Mouse (Mus musculus) layer of hippocampus, postnatal 10 days (tissue): ENCODE measurements around the gene Zfp941. TPM values are rescaled to one million over a fixed set of nuclear protein-coding genes. Genes with fewer than 3 reads are reported as not detected.
A peak's percentile ranks its signal among the peaks of the same experiment; 100 is the strongest.

ENCODE experiments used
- DNase-seq, 2 experiments: peaks; one replicate each; pipeline ENCODE4 v3.0.0; 2021; ENCODE audit warnings: low spot score in 2 of 2
- long read RNA-seq: library from polyadenylated mRNA; stranded (forward); transcript quantifications from one replicate; pipeline ENCODE4 v2.0.0, GENCODE M21; 2023
- total RNA-seq, 2 experiments: library from RNA; stranded (reverse); gene quantifications; 2 replicates each; pipeline ENCODE4 v1.2.3; 2021

Zfp941 gene
- 1 to 10 TPM; 8.5 to 9.3 TPM for total RNA-seq
- long read RNA-seq, partial matches to known transcripts = 1 of 4 reads
- long read RNA-seq, other reads (novel, unspliced or antisense) = 1 of 4 reads

DNA sequence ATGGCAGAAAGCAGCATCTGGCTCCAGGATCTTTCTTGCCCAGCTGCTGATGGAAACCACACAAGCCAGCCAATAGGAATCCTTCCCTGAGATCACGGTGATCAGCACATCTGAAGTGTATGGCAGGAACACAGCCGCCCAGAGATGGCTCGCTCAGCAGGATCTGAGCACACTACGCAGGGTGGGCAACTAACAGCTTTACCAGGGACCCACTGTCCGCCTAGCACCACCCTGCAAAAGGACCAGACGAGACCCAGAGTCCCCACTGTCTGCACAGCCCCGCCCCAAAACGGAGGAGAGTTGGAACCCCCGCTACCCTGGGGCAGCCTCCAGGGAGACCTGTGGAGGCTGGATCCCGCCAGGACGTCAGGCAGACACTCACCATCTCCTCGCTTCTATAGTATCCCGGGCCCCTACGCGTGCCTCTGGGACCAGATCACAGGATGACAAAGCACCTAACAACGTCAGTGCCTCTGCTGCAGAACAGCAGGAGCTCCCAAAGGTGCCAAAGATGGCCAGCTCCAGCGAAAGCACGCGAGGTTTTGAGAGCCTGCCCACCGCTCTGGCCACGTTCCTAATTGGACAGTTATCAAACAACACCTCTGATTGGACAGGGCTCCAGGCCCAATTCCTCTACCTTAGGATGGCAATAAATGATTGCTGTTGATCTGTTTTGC is at the start of gene Zfp941:
Gene Zfp941, minus strand, starts transcription at position 526 of the 677 bp plus-strand sequence.
- peak; percentile 71 for DNase-seq

DNA sequence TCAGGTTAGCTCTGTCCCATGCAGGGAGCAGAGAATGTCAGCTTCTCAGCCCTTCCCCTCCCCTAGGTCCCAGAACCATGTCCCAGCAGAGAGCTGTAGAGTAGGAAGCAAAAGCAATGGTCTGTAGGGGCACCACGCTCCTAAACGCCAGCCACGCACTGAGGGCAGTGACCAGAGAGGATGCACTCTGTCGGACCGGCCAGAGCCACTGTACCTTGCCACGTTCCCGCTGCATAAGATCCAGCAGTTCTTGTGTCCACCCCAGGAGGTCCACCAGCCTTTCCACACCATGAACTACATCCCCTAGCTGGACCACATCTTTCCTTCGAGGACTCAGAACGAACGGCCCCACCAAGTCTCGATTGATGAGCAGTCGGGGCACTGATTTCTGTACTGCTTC is 42.8 kb upstream of the Zfp941 start:
- no peak for DNase-seq

DNA sequence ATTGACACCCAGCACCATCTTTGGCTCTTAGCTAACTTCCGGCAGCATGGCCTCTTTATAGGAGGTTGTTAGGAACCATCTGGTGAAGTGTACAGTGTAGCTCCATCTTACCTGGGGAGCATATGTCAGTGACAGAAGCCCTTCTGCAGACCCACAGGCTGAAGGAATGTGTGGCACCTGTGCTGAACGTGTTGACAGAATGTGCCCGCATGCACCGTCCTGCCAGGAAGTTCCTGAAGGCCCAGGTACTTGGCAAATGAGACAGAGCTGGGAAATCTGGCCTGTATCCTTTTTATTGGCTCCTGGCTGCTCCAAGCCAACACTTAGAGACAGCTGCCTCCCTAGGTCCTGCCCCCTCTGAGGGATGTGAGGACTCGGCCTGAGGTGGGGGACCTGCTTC is 38.8 kb upstream of the Zfp941 start:
- no peak for DNase-seq

DNA sequence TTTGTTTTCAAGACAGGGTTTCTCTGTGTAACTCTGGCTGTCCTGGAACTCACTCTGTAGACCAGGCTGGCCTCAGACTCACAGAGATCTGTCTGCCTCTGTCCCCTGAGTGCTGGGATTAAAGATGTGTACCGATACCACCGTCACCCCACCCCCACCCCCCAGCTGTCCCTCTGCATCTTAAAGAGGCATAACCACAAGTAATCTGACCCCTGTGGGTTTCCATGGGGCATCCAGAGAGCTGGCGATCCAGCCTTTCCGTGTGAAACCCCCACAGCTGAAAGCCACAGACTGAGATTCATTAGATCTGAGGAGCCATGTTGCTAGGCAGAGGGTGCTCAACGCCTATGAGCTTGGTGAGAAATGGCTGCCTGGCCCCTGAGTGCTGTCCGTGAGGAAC is 38.0 kb upstream of the Zfp941 start:
- DNase-seq = no peak

DNA sequence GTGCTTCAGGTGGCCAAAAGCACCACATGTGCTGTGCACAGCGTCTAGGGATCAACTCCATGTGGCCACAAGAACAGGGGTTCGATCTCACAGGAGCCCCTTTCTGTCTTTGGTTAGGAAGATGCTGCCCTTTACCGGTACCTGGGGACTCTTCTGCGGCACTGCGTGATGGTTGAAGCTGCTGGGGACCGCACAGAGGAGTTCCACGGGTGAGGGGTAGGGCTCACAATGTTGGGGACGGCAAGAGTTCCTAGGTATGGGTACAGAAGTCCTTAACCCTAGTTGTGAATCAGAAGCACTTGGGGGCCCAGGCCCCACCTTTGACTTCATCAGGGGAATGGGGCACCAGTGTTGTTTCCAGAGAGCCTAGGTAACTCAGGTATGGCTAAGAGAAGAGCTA is 36.8 kb upstream of the Zfp941 start:
- DNase-seq = no peak

DNA sequence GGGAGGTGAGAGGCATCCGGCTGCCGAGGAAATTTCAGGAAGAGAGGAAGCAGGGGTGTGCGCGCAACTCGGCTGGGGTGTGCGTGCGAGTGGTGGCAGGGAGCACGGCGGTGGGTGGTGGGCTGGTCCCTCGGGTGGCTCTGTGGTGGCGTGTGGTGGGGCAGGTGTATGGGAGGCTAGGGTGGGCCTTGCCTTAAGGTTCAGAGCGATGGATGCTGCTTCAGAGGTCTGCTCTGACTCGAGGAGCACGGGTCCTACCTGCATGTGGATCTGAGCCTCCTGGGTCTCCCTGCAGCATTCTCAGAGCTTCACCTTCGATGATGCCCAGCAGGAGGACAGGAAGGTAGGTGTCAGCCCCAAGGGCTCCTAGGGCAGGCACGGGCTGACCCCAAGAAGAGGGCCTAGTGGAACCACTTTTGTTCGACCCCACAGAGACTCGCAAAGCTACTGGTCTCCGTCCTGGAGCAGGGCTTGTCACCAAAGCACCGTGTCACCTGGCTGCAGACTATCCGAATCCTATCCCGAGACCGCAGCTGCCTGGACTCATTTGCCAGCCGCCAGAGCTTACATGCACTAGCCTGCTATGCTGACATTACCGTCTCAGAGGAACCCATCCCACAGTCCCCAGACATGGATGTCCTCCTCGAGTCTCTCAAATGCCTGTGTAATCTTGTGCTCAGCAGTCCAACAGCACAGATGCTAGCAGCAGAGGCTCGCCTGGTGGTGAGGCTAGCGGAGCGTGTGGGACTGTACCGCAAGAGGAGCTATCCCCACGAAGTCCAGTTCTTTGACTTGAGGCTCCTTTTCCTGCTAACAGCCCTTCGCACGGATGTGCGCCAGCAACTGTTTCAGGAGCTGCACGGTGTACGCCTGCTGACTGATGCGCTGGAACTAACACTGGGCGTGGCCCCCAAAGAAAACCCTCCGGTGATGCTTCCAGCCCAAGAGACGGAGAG is 35.9 kb upstream of the Zfp941 start, which contains the start of gene Bet1l:
Gene Bet1l, minus strand, starts transcription at position 28 of the 956 bp plus-strand sequence.
- DNase-seq = peak in 1 of 2 experiments; percentile 42

DNA sequence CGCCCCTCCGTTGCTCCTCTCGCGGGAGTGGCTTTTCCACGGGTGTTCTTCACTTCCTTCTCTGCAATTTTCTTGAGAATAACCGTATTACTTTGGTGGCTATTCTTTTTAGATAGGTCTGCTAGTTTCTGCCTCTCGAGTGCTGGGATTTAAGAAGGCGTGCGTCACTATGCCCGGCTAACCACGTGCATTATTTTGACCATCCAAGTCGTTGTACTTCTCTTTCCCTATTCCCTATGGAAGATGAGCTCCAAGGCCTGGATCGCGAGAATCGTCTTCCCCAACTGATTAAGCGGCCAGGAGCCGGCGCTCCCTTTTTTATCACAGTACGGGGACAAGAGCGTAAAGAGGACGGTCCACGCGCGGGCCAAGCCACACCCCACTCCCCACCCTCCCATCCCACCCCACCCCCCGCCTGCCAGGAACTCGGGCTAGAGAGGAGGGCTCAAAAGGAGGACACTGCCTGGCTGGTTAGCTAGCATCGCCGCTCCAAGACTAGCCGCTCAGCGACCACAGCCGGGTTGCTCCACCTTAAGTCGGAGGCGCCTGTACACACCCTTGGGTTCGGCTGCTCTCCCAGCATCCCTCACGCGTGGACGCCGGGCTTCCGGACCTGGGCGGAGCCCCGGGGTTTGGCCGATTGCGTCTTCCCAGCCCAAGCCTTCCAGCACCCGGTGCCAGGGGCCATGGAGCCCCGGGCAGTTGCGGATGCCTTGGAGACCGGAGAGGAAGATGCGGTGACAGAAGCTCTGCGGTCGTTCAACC is 35.0 kb upstream of the Zfp941 start, which contains the start of gene Ric8a:
Gene Ric8a, plus strand, starts transcription at position 173 of the 765 bp plus-strand sequence.
- peak; percentile 82 to 85 for DNase-seq

DNA sequence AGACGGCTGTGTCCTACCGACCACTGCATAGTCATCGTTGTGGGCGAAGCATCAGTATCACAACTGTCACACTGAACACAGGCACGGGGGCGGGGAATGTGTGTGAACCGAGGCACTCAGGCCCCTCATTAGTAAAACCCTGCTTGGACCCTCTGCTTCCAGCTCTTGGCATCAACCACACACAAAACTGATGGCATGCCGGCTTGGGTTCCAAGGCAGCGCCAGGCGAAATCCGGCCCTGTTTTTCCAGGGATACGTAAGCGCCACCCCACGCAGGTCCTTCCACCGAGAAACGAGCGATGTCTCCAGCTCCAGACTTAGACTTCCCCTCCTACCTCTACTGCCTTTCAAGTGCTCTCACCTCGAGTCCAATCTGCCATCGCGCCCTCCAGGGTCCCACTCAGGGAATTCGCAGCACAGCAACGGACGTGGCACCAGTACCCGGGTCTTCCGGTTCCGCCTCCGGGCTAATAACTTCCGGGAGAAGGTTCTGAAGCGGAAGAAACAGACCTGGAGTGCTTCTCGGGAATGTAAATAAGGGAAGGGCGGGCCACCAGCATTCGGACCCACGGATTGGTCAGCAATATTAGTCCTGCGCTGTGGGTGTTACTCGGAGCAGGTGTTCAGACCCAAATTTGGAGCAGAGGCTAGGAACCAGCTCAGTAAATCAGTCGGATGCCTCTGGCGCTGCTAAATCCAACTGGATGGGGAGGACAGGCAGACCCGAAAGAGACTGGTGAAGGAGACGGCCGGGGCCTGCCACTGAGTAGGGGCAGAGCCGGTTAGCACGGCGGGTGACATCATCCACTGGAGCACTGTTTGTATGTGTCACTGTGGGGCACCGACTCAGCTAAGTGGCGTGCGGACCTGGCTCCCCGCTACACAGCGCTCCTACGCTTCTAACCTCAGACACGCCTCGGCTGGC is 34.1 kb upstream of the Zfp941 start, which contains the start of gene Gm45785:
Gene Gm45785, minus strand, starts transcription at position 472 of the 925 bp plus-strand sequence.
- peak; percentile 72 to 76 for DNase-seq

DNA sequence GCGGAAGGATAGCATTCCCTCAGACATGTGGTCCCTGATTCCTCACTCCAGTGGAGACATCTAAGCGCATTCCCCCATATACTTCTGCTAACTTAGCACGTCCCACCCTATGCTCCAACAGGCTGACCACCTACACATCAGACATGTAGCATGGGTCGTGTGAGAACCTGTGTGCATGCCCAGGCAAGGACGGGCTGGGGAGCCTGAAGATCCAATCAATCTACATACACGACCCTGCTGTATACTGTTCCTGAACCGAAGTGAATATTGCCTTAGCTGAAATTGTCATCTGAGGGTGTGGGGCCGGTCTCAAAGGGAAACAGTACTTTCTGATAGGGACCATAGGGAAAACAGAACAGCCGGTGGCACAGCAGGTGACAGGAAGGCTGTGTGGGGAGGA is 33.2 kb upstream of the Zfp941 start:
- no peak for DNase-seq

DNA sequence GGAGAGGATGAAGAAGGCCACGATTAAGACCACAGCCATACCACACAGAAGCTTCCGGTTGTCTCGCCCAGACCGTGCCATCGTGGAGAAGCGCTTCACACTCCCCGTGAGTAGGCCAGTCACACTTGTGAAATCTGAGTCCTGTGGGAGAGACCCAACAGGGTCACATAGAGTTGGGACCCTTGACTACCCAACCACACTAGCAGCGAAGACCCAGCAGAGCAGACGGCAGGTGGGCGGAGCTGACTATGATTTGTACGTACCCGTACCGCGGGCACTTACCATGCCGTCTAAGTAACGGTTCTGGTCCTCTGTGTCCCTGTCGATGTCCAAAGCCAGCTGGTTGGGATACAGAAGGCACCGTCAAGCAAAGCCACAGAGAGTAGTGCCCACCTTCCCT is 32.5 kb upstream of the Zfp941 start:
- DNase-seq = no peak

DNA sequence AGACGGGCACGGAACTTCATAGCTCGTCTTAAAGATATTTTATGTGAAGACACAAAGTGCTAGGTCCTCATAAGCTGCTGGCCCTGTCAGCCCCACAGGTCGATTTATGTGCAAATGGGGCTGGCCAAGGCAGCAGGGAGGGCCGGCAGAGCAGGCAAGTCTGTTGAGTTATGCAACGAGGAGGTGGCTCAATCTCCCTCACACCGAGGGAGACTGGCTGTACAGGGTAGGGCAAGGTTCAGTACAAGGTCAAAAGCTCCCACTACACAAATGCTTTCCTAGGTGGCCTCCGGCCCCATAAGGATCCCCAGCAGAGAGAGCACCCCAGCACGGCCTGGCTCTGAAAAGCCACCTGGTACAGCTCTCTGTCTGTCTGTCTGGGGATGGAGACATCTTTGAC is 31.4 kb upstream of the Zfp941 start:
- DNase-seq = no peak

DNA sequence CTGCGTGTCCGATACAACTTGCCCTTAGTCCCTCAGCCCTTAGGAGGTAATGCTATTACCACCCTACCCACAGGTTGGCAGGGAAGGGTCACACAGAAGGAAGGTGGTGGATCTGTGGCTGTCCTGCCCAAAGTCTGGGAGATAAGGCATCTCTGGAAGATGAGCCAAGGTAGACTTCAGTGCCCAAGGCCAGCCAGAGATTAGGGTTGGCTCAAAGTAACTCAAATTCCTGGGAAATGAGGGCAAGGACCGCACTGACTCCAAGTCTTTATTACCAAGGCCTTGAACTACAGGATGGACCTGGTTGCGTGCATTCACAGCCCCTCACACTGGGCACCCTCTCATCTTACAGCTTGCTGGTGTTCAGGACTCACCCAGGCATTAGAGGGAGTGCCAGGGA is 29.9 kb upstream of the Zfp941 start:
- no peak for DNase-seq

DNA sequence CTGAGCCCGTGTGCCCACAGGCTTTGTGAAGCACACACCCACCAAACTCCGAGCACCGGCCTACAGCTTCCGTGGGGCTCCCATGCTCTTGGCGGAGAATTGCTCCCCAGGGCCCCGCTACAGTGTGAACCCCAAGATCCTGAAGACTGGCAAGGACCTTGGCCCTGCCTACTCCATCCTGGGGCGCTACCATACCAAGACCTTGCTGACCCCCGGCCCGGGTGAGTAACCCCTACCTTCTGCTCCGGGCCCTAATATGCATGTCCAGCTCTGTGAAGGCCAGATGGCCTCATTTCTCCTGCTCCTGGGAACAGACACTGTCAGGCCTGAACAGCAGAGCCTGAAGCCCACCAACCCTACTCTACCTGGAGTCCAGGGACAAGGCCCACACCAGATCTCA is 26.6 kb upstream of the Zfp941 start:
- no peak for DNase-seq

DNA sequence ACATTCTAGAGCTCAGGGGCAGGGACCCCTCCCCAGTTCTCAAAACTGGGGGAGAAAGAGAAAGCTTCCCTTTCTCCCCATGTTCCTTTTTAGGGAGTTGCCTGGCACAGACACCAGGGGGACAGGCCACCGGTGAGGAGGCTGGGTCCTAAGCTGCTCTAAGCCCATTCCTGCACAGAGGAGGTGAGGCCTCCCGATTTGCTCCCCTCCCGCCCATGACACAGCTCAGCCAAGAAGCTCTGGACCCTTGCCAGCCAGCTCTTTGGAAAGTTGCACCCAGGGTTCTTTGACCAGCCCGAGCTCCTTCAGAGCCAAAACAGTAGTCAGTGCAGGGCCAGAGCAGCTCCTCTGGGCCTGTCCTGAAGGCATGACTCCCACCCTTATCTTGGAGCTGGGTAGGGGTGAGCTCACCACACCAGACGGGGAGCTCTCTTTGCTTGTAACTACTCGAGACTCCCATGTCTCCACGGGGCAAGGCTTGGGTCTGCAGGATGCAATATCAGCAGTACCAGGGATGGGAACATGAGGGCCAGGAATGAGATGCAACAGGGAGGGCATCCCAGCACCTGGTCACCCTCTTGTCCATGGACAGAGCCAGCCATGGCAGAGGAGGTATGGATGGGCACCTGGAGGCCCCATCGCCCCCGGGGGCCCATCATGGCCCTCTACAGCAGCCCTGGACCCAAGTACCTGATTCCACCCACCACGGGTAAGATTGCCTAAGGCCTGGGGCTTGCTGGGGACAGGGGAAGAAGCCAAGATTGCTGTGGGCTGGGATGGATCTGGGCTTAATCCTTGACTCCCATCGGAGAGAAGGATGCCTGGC is 26.0 kb upstream of the Zfp941 start, which contains the start of gene Odf3:
Gene Odf3, plus strand, starts transcription at position 51 of the 826 bp plus-strand sequence.
- peak in 1 of 2 experiments; percentile 63 for DNase-seq

DNA sequence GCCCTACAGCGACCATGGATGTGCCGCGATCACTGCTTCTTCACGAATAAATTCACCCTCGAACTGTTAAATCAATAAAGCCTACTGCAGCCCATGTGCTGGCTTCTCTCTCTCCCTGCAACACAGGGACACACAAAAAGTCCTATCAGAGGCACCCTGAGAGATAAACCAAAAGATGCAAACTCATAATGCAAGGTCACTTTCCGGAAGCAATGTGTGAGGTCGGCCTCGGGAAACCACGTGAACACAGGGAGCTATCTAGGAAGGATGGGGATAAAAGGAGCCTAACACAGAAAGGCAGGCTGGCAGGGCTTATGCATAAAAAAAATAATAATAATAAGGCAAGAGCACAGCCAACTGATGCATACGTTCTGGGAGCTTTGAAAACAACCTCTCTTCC is 24.7 kb upstream of the Zfp941 start:
- no peak for DNase-seq

DNA sequence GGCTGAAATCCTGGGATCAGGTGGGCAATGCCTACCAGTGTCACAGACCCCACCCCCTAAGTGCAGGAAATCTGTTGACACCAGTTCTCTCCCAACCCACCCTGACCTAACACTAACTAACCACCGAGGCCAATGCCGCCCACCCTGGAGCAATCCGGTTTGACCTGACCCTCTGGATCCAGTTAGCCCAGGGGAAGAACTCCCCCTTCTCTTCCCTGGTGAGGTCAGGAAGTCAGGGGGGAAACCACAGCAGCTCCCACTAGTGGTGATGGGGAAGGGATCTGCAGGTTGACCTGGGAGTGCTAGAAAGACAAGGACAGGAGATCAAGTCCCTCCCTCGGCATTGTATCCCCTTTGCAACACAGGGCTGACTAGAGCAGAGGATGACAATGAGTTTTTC is 23.7 kb upstream of the Zfp941 start:
- DNase-seq = no peak

DNA sequence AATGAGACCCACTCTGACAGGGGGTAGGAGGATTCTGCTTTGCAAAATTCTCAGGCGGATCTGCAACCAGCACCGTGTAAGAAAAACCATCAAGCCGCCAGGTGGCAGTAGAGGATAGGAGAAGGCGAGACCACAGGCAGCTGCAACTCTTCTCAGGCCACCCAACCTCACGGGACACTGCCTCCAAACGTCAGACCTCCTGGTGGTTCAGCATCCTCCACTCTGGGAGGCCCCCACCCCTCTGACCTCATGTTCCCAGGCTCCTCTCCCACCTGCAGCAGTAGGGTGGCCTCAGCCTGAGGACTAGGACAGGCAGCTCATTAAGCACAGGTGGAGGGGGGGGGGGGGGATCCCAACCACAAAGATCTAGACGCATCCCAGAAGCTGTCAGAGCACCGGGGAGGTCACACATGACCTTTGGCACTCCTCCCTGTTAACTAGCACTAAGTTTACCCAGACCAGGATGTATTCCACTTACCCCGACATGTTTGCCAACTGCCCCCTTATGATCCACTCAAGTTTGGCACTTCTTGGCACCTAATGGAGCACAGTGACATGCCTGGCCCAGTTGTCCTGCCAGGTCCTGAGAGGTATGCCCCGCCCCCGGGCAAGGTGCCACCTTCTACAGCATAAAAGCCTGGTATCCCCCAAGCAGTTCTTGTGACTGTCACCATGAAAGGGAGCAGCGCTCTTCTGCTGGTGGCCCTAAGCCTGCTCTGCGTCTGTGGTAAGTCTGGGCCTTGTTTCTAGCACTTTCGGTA is 23.1 kb upstream of the Zfp941 start, which contains the start of gene Scgb1c1:
Gene Scgb1c1, plus strand, starts transcription at position 643 of the 761 bp plus-strand sequence.
- peak; percentile 96 to 97 for DNase-seq

DNA sequence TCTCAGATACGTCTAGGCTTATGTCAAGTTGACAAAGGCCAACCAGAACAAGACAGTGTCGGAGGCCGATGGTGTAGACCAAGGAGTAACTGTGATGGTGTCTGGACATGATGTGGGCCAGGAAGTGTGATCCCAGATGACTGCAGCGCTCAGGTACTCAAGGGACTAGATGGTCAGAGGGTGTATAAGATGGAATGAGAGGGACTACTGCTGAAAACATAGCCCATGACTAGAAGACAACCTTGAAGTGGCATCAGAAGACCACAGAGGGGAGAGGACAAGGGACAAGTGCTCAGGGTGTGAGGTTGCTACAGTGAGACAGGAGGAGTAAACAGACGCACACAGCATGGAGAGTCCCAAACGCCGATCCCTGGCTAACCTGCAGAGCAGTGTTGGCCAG is 21.8 kb upstream of the Zfp941 start:
- no peak for DNase-seq
